Mouse (Mus musculus): ENCODE measurements around the gene Rrbp1. TPM values are rescaled to one million over a fixed set of nuclear protein-coding genes. Genes with fewer than 3 reads are reported as not detected.

Gene Rrbp1
- polyA plus RNA-seq, 1 experiment from 2014 or later: 25.5 TPM

DNA sequence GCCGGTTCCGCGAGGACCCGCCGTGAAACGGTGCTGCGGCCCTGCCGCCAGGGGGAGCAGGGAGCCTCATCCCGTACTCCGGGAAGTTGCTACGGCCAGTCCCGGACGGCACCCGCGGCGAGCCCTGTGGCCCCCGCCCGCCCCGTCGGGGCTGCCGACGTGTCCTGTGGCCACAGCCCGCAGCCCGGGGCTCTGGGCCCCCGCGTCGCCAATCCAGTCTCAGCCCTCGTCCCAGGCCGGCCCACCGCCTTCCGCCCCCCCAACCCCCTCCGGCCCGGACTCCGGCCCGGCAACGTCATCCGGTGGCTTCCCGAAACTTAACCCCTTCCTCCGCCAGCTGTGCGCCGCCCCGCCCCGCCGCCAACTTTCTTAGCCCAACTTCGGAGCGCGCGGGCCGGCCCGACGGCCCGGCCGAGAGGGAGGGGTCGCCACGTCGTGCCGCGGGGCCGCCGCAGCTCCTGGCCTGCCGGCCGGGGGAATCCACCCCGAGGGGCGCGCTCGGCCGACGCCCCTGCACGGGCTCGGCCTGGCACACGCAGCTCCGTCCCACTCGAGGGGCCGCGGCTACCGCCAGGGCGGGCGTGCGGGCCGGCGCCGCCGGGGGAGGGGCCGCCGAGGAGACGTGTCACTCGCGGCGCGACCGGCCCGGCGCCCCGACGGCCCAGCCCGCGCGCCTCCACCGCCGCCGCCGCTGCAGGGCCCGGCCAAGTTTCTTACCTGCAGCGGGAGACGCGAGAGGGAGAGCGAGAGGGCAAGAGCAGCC lies 600 bp downstream of the Rrbp1 start:
- H3K4me2 ChIP-seq (ENCODE audit: low read length): peak overlapping the region; percentile 64
- H3K4me1 ChIP-seq (ENCODE audit: control insufficient read depth, insufficient read depth, low read length): no peaks in the 10 kb centered on the region
- ATAC-seq (ENCODE audit: low FRiP score, low TSS enrichment) (peak; percentile 27), DNase-seq (peak; percentile 83)
- peak overlapping the region; percentile 69 for H3K9ac ChIP-seq (replicated peaks; ENCODE audit: low read length)
- H3K4me3 ChIP-seq (replicated peaks; ENCODE audit: low read depth, low read length): peak overlapping the region; percentile 82
- H3K27ac ChIP-seq (replicated peaks; ENCODE audit: low read depth, low read length): peak overlapping the region; percentile 84
- H3K27me3 ChIP-seq (ENCODE audit: control insufficient read depth, insufficient read depth, low read length): no peaks in the 10 kb centered on the region
- under 1% methylated on average over 98 of the region's 107 CpGs for WGBS
- H3K36me3 ChIP-seq (ENCODE audit: control insufficient read depth, insufficient read depth, low read length): no peaks in the 10 kb centered on the region
- H3K9me3 ChIP-seq (ENCODE audit: control insufficient read depth, low read length): no peaks in the 10 kb centered on the region

DNA sequence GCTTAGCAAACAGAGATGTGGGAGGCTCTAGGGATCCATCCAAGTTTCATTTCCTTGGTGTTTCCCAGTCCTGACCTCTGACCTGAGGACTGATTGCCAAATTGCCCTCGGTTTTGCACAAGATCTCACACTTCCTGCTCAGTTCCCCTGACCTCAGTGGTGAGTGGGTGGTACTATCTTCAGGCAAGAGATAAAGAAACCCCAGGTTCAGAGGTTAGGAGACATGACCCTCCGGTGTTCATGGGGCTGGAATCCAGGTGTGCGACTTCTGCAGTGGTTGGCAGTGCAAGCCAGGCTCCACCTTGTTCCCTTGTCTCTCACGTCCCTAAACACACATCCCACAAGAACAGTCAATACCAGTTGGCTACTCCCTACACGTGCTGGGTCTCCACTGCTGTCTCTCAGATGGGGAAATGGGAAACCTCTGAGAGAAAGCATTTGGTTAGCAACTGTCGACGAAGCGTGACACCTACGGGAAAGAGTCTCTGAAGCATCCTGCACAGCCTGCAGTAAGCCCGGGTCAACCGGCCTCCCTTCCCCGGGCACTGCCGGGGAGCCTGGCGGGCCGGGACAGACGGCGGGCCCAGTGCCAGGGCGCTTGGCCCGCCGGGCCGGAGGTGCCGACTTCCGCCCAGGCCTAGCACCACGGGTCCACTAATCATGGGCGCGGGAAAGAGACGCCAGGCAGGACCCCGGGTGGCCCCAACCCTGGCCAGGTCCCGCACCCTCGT lies 1.3 kb downstream of the Rrbp1 start:
- H3K27me3 ChIP-seq (ENCODE audit: control insufficient read depth, insufficient read depth, low read length): no peaks in the 10 kb centered on the region
- peak overlapping the region; percentile 69; the same call in 1 of the 2 replicates for H3K9ac ChIP-seq (replicated peaks; ENCODE audit: low read length)
- H3K4me1 ChIP-seq (ENCODE audit: control insufficient read depth, insufficient read depth, low read length): no peaks in the 10 kb centered on the region
- H3K27ac ChIP-seq (replicated peaks; ENCODE audit: low read depth, low read length): no peak overlapping the region; the same call in 1 of the 2 replicates
- H3K9me3 ChIP-seq (ENCODE audit: control insufficient read depth, low read length): no peaks in the 10 kb centered on the region
- no peaks in the 10 kb centered on the region for H3K36me3 ChIP-seq (ENCODE audit: control insufficient read depth, insufficient read depth, low read length)
- H3K4me3 ChIP-seq (replicated peaks; ENCODE audit: low read depth, low read length): peak overlapping the region; percentile 82
- 4% methylated on average over 30 of the region's 30 CpGs for WGBS
- peak overlapping the region; percentile 64 for H3K4me2 ChIP-seq (ENCODE audit: low read length)
- ATAC-seq (ENCODE audit: low FRiP score, low TSS enrichment) (0 out of 2 replicates have a peak, but pooled peaks have one; percentile 0), DNase-seq (peak; percentile 26)

DNA sequence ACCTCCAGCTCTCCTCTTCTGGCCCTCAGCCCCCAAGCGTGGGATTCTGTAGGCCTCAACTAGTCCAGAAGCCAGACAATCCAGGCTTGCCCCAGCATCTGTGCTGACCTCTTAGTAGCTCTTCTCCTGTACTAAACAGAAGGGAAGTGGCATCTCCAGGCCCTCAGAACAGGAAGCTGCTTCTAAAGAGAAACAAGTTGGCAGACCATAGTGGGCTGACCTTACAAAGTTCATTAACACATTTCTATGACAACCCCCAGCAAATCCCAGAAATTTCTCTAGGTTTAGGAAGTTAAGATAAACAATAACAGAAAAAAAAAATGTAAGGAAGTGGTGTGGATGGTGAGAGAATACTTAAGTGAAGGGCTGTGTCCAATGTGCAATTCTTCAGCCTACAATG lies 2.0 kb downstream of the Rrbp1 start:
- no peak overlapping the region for H3K4me3 ChIP-seq (replicated peaks; ENCODE audit: low read depth, low read length)
- no peak for ATAC-seq (ENCODE audit: low FRiP score, low TSS enrichment)
- peak overlapping the region; percentile 69; the same call in 1 of the 2 replicates for H3K9ac ChIP-seq (replicated peaks; ENCODE audit: low read length)
- H3K4me1 ChIP-seq (ENCODE audit: control insufficient read depth, insufficient read depth, low read length): no peaks in the 10 kb centered on the region
- no peaks in the 10 kb centered on the region for H3K36me3 ChIP-seq (ENCODE audit: control insufficient read depth, insufficient read depth, low read length)
- 83% methylated on average over 1 of the region's 1 CpGs for WGBS
- no peaks in the 10 kb centered on the region for H3K9me3 ChIP-seq (ENCODE audit: control insufficient read depth, low read length)
- H3K4me2 ChIP-seq (ENCODE audit: low read length): peak overlapping the region; percentile 64; the same call in 1 of the 2 replicates
- H3K27me3 ChIP-seq (ENCODE audit: control insufficient read depth, insufficient read depth, low read length): no peaks in the 10 kb centered on the region
- H3K27ac ChIP-seq (replicated peaks; ENCODE audit: low read depth, low read length): no peak overlapping the region
- DNase-seq: no peak

DNA sequence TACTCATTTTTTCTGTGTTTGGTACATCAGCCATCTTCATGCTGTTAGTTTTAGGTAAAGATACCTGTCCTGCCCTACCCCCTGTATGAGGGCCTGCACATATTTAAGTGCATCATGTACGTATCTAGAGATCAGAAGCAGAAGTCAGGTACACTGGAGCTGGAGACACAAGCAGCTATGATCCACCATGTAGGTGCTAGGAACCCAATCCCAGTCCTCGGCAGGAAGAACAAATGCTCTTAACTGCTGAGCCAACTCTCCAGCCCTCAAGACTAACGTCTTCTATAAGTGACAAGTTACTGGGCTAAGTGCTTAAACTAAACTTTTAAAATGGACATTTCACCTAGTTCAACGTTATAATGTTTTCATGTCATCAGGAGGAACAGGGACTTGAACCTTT lies 3.9 kb downstream of the Rrbp1 start:
- no peak overlapping the region for H3K27ac ChIP-seq (replicated peaks; ENCODE audit: low read depth, low read length)
- no peaks in the 10 kb centered on the region for H3K36me3 ChIP-seq (ENCODE audit: control insufficient read depth, insufficient read depth, low read length)
- H3K4me2 ChIP-seq (ENCODE audit: low read length): no peak overlapping the region
- H3K9ac ChIP-seq (replicated peaks; ENCODE audit: low read length): no peak overlapping the region
- H3K4me3 ChIP-seq (replicated peaks; ENCODE audit: low read depth, low read length): no peak overlapping the region
- ATAC-seq (ENCODE audit: low FRiP score, low TSS enrichment) (no peak), DNase-seq (no peak)
- 92% methylated on average over 4 of the region's 4 CpGs for WGBS
- H3K27me3 ChIP-seq (ENCODE audit: control insufficient read depth, insufficient read depth, low read length): no peaks in the 10 kb centered on the region
- H3K9me3 ChIP-seq (ENCODE audit: control insufficient read depth, low read length): no peaks in the 10 kb centered on the region
- H3K4me1 ChIP-seq (ENCODE audit: control insufficient read depth, insufficient read depth, low read length): no peaks in the 10 kb centered on the region

DNA sequence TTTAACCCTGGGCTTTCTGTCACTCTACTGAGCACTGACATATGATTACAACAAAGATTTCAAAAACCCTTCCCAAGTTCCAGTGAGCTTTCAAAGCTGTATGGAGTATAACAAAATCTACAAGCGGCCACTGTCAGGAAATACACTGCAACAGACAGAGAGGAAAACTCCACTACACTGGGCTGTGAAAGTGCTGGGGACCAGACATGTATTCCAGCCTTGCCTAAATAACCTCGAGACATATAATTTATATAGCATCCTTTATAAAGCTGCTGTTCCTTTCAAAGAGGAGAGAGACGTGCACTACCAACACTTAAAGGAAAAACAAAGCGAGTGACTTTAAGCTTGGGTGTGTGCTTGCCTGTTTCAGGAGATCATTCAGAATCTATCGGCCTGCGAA lies 4.4 kb downstream of the Rrbp1 start:
- Histone ChIP-seq H3K36me3 (ENCODE audit: control insufficient read depth, insufficient read depth, low read length) (no peaks in the 10 kb centered on the region), H3K4me3 (replicated peaks; ENCODE audit: low read depth, low read length) (no peak overlapping the region), H3K27ac (replicated peaks; ENCODE audit: low read depth, low read length) (no peak overlapping the region), H3K27me3 (ENCODE audit: control insufficient read depth, insufficient read depth, low read length) (no peaks in the 10 kb centered on the region), H3K4me2 (ENCODE audit: low read length) (no peak overlapping the region), H3K9ac (replicated peaks; ENCODE audit: low read length) (no peak overlapping the region), H3K9me3 (ENCODE audit: control insufficient read depth, low read length) (no peaks in the 10 kb centered on the region), H3K4me1 (ENCODE audit: control insufficient read depth, insufficient read depth, low read length) (no peaks in the 10 kb centered on the region)
- ATAC-seq (ENCODE audit: low FRiP score, low TSS enrichment) (no peak), DNase-seq (no peak)
- WGBS: 92% methylated on average over 6 of the region's 6 CpGs

DNA sequence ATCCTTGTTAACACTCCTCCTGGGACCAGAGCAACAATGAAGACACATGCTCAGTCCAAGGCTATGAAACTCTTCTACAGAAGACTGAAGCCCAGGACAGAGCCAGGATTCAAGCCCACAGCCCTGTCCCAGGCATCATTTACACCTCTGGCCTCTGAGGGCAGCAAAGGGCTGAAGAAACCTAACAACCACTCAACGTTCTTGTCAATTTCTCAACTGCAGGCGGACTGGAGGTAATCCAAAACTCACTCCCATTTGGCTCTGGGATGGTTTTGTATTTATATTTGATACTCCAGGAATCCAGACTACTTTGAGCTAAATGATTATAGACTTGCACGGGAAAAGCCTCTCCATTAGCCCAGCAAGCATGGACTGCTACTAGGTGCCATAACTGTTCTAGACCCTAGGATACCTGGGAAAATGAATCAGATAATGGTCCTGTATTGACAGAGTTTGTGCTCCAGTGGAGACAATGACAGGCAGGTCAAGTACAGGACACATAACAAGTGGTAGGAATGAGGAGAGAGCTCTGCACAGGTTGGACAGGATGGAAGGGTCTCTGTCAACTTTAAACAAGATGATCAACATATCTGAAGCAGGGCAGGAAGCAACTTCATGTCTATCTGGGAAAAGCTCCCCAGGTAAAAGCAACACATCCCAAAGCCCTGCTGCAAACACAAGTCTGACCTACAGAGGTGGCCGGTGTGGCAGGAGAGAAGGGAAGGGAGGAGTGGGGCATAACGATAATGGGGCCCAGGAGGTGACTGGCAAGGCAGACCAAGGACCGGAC lies 5.7 kb downstream of the Rrbp1 start:
- WGBS: 91% methylated on average over 6 of the region's 6 CpGs
- Histone ChIP-seq H3K4me1 (ENCODE audit: control insufficient read depth, insufficient read depth, low read length) (no peaks in the 10 kb centered on the region), H3K27me3 (ENCODE audit: control insufficient read depth, insufficient read depth, low read length) (no peaks in the 10 kb centered on the region), H3K4me2 (ENCODE audit: low read length) (no peak overlapping the region), H3K36me3 (ENCODE audit: control insufficient read depth, insufficient read depth, low read length) (no peaks in the 10 kb centered on the region), H3K27ac (replicated peaks; ENCODE audit: low read depth, low read length) (no peak overlapping the region), H3K9ac (replicated peaks; ENCODE audit: low read length) (no peak overlapping the region), H3K4me3 (replicated peaks; ENCODE audit: low read depth, low read length) (no peak overlapping the region), H3K9me3 (ENCODE audit: control insufficient read depth, low read length) (no peaks in the 10 kb centered on the region)
- no peak for ATAC-seq (ENCODE audit: low FRiP score, low TSS enrichment)
- no peak for DNase-seq

DNA sequence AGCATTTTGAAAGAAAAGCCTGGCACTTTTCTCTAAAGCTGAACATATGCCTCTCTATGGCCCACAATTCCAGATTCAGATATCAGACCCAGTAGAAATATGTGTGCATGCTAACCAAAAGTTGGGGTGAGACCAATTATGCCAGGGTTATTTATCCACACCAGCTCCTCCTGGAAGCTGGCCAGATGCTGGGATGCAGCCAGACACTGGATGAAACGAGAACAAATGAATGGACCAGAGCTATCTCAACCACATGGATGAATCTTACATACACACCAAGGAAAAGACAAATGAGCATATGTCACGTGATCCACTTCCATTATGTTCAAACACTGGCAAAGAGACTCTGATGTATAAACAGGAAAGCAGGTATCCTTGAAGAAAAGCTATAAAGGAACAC lies 7.5 kb downstream of the Rrbp1 start:
- Histone ChIP-seq H3K27ac (replicated peaks; ENCODE audit: low read depth, low read length) (no peak overlapping the region), H3K4me1 (ENCODE audit: control insufficient read depth, insufficient read depth, low read length) (no peaks in the 10 kb centered on the region), H3K36me3 (ENCODE audit: control insufficient read depth, insufficient read depth, low read length) (no peaks in the 10 kb centered on the region), H3K9ac (replicated peaks; ENCODE audit: low read length) (no peak overlapping the region), H3K4me3 (replicated peaks; ENCODE audit: low read depth, low read length) (no peak overlapping the region), H3K9me3 (ENCODE audit: control insufficient read depth, low read length) (no peaks in the 10 kb centered on the region), H3K4me2 (ENCODE audit: low read length) (no peak overlapping the region), H3K27me3 (ENCODE audit: control insufficient read depth, insufficient read depth, low read length) (no peaks in the 10 kb centered on the region)
- 68% methylated on average over 2 of the region's 2 CpGs for WGBS
- ATAC-seq (ENCODE audit: low FRiP score, low TSS enrichment): no peak; the same call in 1 of the 2 replicates
- peak; percentile 36 for DNase-seq

DNA sequence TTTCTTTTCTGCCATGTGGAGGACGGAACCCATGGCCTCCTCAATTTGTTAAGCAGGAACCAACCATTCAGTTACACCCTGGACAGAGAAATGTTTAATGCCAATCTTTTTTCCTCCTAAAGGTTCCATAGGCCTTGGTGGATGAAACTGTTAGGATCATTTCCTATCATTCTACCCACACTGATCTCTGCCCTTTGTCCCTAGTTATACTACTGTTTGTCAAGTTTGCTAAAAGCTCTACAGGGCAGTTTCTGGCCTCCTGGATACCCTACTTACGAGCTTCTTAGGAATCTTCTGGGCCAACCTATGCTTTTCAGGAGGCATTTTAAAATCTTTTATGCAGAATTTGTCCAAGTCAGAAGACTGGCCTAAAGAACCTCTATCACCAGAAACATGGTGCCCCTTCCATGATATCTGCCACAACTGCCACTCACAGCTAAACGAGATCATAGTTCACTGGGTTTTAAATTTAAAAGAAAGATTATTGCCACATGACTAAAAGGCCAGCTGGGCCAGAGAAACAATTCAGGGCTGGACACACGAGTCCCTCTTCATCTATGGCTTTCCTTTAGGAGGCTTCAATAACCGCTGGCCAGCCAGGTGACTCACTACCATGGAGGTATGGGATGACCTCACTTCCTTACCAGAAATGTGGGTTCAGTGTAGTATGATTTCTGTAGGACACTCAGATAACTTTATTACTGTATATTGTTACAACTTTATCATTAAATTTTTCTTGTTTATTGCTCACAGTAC lies 8.7 kb downstream of the Rrbp1 start:
- H3K27me3 ChIP-seq (ENCODE audit: control insufficient read depth, insufficient read depth, low read length): no peaks in the 10 kb centered on the region
- H3K9ac ChIP-seq (replicated peaks; ENCODE audit: low read length): no peak overlapping the region
- ATAC-seq (ENCODE audit: low FRiP score, low TSS enrichment) (no peak), DNase-seq (no peak)
- H3K4me2 ChIP-seq (ENCODE audit: low read length): no peak overlapping the region
- no peaks in the 10 kb centered on the region for H3K9me3 ChIP-seq (ENCODE audit: control insufficient read depth, low read length)
- no peak overlapping the region for H3K27ac ChIP-seq (replicated peaks; ENCODE audit: low read depth, low read length)
- no peaks in the 10 kb centered on the region for H3K4me1 ChIP-seq (ENCODE audit: control insufficient read depth, insufficient read depth, low read length)
- H3K36me3 ChIP-seq (ENCODE audit: control insufficient read depth, insufficient read depth, low read length): no peaks in the 10 kb centered on the region
- WGBS: 91% methylated on average over 5 of the region's 5 CpGs
- H3K4me3 ChIP-seq (replicated peaks; ENCODE audit: low read depth, low read length): no peak overlapping the region

All from midbrain, embryonic 14.5 days (tissue).